Mouse (Mus musculus) kidney, adult 2 months (tissue): ENCODE results near the gene Cage1.

Source experiments
- CTCF ChIP-seq: fragments of 200-500 bp; conservative IDR thresholded peaks from 2 replicates; pipeline ENCODE4 v1.5.1; 2011; ENCODE audit warnings: low read depth, mild to moderate bottlenecking, control low read depth, low read length, moderate library complexity, mixed read lengths; ENCODE audit not compliant: insufficient read depth, insufficient read length
- POLR2A ChIP-seq: fragments of 200-500 bp; IDR thresholded peaks from one replicate; pipeline ENCODE4 v1.6.1; 2011; ENCODE audit warnings: low read depth, low read length, control low read depth

DNA sequence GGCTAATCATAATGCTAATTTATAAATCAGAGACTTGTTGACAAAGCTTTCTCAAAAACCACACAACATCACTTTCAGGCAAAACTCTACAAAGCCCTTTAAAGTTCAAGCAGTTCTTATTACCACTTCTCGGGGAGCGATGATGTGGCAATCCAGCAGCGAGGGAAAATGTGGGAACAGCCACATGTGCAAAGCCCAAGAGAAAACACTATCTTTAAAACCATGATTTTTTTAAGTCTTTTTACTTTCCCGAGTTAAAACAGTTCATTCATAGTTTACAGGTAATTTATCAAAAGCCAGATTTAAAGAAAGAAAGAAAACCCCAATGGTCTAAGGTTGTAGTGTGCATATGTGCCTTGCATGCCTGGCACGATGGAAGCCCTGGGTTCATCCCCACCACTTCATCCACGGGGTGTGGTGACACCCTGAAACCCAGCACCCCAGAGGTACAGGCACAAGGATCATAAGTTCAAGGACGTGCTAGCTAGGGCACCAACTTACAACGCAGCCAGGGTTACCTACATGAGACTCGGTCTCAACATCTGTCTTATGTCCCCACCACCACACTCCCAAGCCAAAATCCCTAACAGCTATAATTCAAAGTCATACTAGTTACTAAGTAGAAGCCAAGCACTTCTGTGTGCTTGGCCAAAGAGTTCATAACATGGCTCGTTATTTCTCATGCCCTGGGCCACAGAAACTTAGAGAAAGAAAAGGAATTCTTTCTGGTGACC is 44.1 kb downstream of the Cage1 start:
- no peak for TF ChIP-seq POLR2A
- no peak for TF ChIP-seq CTCF
